Mouse (Mus musculus) cortical plate, adult 2 months (tissue): Measurements from ENCODE around the gene Clca1.

Experiments
- CTCF ChIP-seq: fragments of 200-500 bp; IDR thresholded peaks from 2 replicates; pipeline ENCODE4 v1.5.1; 2011; ENCODE audit warnings: mild to moderate bottlenecking, control low read depth, low read length; ENCODE audit not compliant: insufficient read depth; ENCODE audit errors: extremely low read depth
- POLR2A ChIP-seq: fragments of 200-500 bp; IDR thresholded peaks from 2 replicates; pipeline ENCODE4 v1.6.1; 2011; ENCODE audit warnings: mild to moderate bottlenecking, low read length, control low read depth; ENCODE audit not compliant: insufficient read depth; ENCODE audit errors: extremely low read depth

- TF ChIP-seq CTCF (no peak), POLR2A (no peak)
These were observed 14.8 kb downstream of the Clca1 start for GRCm38 (mm10) chr3:145017807-145018206.
